ENCODE assay signal across 31 mouse cellular contexts in the genomic region with DNA sequence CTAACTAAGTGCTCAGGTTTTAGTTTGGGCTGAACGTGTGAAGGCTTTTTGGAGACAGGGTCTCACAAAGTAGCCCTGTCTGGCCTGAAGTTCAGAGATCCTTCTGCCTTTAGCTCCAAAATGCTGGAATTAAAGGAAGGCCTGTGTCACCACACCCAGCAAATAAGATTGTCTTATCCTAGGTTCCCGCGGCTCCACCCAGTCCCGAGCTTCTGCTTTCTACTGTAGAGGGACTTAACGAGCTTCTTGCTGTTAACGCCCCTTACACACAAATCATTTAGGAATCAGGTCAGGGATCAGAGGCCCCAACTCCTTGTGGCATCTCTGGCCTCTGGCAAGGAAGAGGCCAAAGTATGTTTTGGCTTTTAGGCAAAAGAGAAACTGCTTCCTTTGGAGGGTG. TPM values are rescaled to one million over a fixed set of nuclear protein-coding genes. Genes with fewer than 3 reads are reported as not detected.
DNase-seq lines count a peak whose midpoint lies in the region; ATAC-seq and TF ChIP-seq lines count a peak whose summit lies in the region.
"Had no signal": no experiment of that assay in that cellular context is flagged by ENCODE, and none has a peak within 500 bp of the region (broad histone marks: within the 10 kb centered on the region; RNA-seq: fewer than 3 reads in every experiment).

No protein-coding gene starts in this region.

- H3K4me1 ChIP-seq in liver, embryonic 12.5 days: peaks cover 55% of the 10 kb centered on the region
- peaks cover 14% of the 10 kb centered on the region for H3K4me1 ChIP-seq in liver, embryonic 11.5 days (replicated peaks; ENCODE audit: control insufficient read depth, insufficient read depth, low read length)
- H3K4me1 ChIP-seq in limb, embryonic 10.5 days: peaks cover 7% of the 10 kb centered on the region
- H3K4me1 ChIP-seq: forebrain, embryonic 12.5 days; hindbrain, embryonic 13.5 days had no signal

- 36% methylated on average over 6 of the region's 6 CpGs for WGBS in liver, embryonic 12.5 days (ENCODE audit: insufficient replicate concordance)
- WGBS in liver, embryonic 11.5 days: 54% methylated on average over 6 of the region's 6 CpGs
- 47% methylated on average over 6 of the region's 6 CpGs for WGBS in limb, embryonic 10.5 days

- TF ChIP-seq CTCF in gastrocnemius, adult 2 months (IDR thresholded peaks at IDR 0.05): no peak
- no peak for TF ChIP-seq CTCF in Patski (IDR thresholded peaks at IDR 0.05)

- POLR2A ChIA-PET in Patski (lab: Charles Lee): no interaction called here

- peak overlapping the region; percentile 19; the same call in 1 of the 2 replicates for H3K4me2 ChIP-seq in liver, embryonic 12.5 days
- no peak overlapping the region for H3K4me2 ChIP-seq in liver, embryonic 11.5 days
- H3K4me2 ChIP-seq: forebrain, embryonic 12.5 days; heart, embryonic 11.5 days; hindbrain, embryonic 13.5 days; limb, embryonic 12.5 days; midbrain, embryonic 11.5 days; neural tube, embryonic 12.5 days had no signal

- ATAC-seq in liver, embryonic 12.5 days: no peak
- ATAC-seq in liver, embryonic 11.5 days (replicated peaks; ENCODE audit: low FRiP score): no peak
- ATAC-seq in Patski: peak; percentile 54
- ATAC-seq in megakaryocyte, adult 5-6 weeks (ENCODE audit: poor library complexity, severe bottlenecking): peak; percentile 51
- ATAC-seq: lung, postnatal 0 days had no signal

- DNase-seq in gastrocnemius, adult 2 months: no peak
- no peak for DNase-seq in gastrocnemius, postnatal 4 days (ENCODE audit: low spot score in 2 of 2)
- DNase-seq in liver, embryonic 11.5 days (ENCODE audit: low spot score): no peak
- DNase-seq in Patski (ENCODE audit: low read depth, low spot score): no peak
- DNase-seq in adrenal gland, postnatal 36 days: no peak
- no peak for DNase-seq in limb, embryonic 10.5 days (ENCODE audit: low spot score)
- DNase-seq: adrenal gland, postnatal 10 days; cerebellum, adult 11-12 months; cerebellum, postnatal 10 days; gastrocnemius, postnatal 14 days; heart, adult 18-20 months; heart, postnatal 4 days; kidney, adult 11 months; kidney, postnatal 36 days; layer of hippocampus, postnatal 36 days; right cerebral cortex, adult 18-20 months; thymus, adult 2 months; thymus, postnatal 36 days had no signal

- H3K27me3 ChIP-seq in liver, embryonic 12.5 days (replicated peaks): no peaks in the 10 kb centered on the region
- no peaks in the 10 kb centered on the region for H3K27me3 ChIP-seq in liver, embryonic 11.5 days (replicated peaks; ENCODE audit: control insufficient read depth, insufficient read depth, low read length)
- H3K27me3 ChIP-seq in Patski: no peaks in the 10 kb centered on the region
- no peaks in the 10 kb centered on the region for H3K27me3 ChIP-seq in limb, embryonic 10.5 days (ENCODE audit: low read depth, poor library complexity, severe bottlenecking)
- H3K27me3 ChIP-seq: forebrain, embryonic 12.5 days; hindbrain, embryonic 13.5 days; limb, embryonic 12.5 days; neural tube, embryonic 12.5 days had no signal

- peak overlapping the region; percentile 39; the same call in 1 of the 2 replicates for H3K27ac ChIP-seq in gastrocnemius, adult 2 months
- no peak overlapping the region for H3K27ac ChIP-seq in liver, embryonic 12.5 days
- H3K27ac ChIP-seq in liver, embryonic 11.5 days (ENCODE audit: low read depth, low read length): no peak overlapping the region
- H3K27ac ChIP-seq in limb, embryonic 10.5 days: no peak overlapping the region
- H3K27ac ChIP-seq: forebrain, embryonic 12.5 days; hindbrain, embryonic 13.5 days; macrophage; neural tube, embryonic 12.5 days had no signal

- H3K9me3 ChIP-seq in liver, embryonic 12.5 days (replicated peaks): no peaks in the 10 kb centered on the region
- no peaks in the 10 kb centered on the region for H3K9me3 ChIP-seq in liver, embryonic 11.5 days (ENCODE audit: control insufficient read depth, low read length)
- H3K9me3 ChIP-seq in limb, embryonic 10.5 days (replicated peaks): no peaks in the 10 kb centered on the region
- H3K9me3 ChIP-seq: forebrain, embryonic 12.5 days; hindbrain, embryonic 13.5 days; limb, embryonic 12.5 days; neural tube, embryonic 12.5 days had no signal

- in situ Hi-C loops in Patski (cut with MboI; ENCODE audit: low pct_unique_long_range_greater_than_20kb): no loop called here

- intact Hi-C loops in gastrocnemius, adult 2 months (cut with DNase I): no loop called here

- H3K4me3 ChIP-seq in gastrocnemius, adult 2 months: no peak overlapping the region
- no peak overlapping the region for H3K4me3 ChIP-seq in liver, embryonic 12.5 days
- H3K4me3 ChIP-seq in liver, embryonic 11.5 days (ENCODE audit: low read depth, low read length): no peak overlapping the region
- no peak overlapping the region for H3K4me3 ChIP-seq in limb, embryonic 10.5 days
- H3K4me3 ChIP-seq: erythroblast, embryonic 14.5 days; forebrain, embryonic 12.5 days; hindbrain, embryonic 13.5 days; limb, embryonic 12.5 days; myocyte; neural tube, embryonic 12.5 days had no signal

- CTCF ChIA-PET in Patski (lab: Charles Lee): interaction anchor here (0.8 to 1.5 kb wide), 5 partner anchors 9 to 42 kb away, joined by 3 to 4 read pairs (median 3); partner anchors contain the start of gene Lpcat3

- H3K9ac ChIP-seq in liver, embryonic 12.5 days: no peak overlapping the region
- no peak overlapping the region for H3K9ac ChIP-seq in liver, embryonic 11.5 days (ENCODE audit: low read depth, low read length)
- H3K9ac ChIP-seq: forebrain, embryonic 12.5 days; hindbrain, embryonic 13.5 days; limb, embryonic 12.5 days; neural tube, embryonic 12.5 days had no signal

- H3K36me3 ChIP-seq in liver, embryonic 12.5 days: peaks cover 61% of the 10 kb centered on the region
- H3K36me3 ChIP-seq in liver, embryonic 11.5 days (ENCODE audit: control insufficient read depth, insufficient read depth, low read length): peaks cover 3% of the 10 kb centered on the region; the same call in 1 of the 2 replicates
- H3K36me3 ChIP-seq in limb, embryonic 10.5 days: peaks cover 8% of the 10 kb centered on the region; the same call in 1 of the 2 replicates
- H3K36me3 ChIP-seq: forebrain, embryonic 12.5 days had no signal

RNA-seq across cellular contexts. Expression of gene Lpcat3, which starts 9.3 kb away (rescaled TPM):
- 10 to 100 TPM; 14.6 to 19.0 TPM for total RNA-seq in gastrocnemius, adult 2 months (2021)
- total RNA-seq in gastrocnemius, postnatal 4 days (2021): 10 to 100 TPM; 37.9 to 43.1 TPM
- polyA plus RNA-seq in liver, embryonic 12.5 days (2016; fragmentation: Nextera tagmentation; extraction: Ambion mirVana): 67.1 and 74.5 TPM in 2 replicates
- 84.2 and 90.0 TPM in 2 replicates for polyA plus RNA-seq in liver, embryonic 11.5 days (2014; fragmentation: Nextera tagmentation; extraction: Ambion mirVana)
- polyA plus RNA-seq in Patski (2021): 107 TPM
- 32.8 and 48.3 TPM in 2 replicates for total RNA-seq in megakaryocyte, adult 5-6 weeks (2015)
- total RNA-seq in megakaryocyte, adult 5-6 weeks (2017): 22.4 and 24.8 TPM in 2 replicates
- 100 to 1,000 TPM in 1 of 2 experiments, 10 to 100 TPM in 1; 77.0 to 113 TPM for total RNA-seq in adrenal gland, postnatal 36 days (2021)
- polyA plus RNA-seq in limb, embryonic 10.5 days (2016; fragmentation: Nextera tagmentation; extraction: Ambion mirVana): 37.3 and 45.7 TPM in 2 replicates

RNA-seq across cellular contexts. Expression of gene C1s2, which starts 36.2 kb away (rescaled TPM):
- total RNA-seq in gastrocnemius, adult 2 months (2021): under 1 TPM; 0.31 to 0.39 TPM
- total RNA-seq in gastrocnemius, postnatal 4 days (2021): under 1 TPM; 0.86 to 0.98 TPM
- not detected in 2 replicates for polyA plus RNA-seq in liver, embryonic 12.5 days (2016; fragmentation: Nextera tagmentation; extraction: Ambion mirVana)
- polyA plus RNA-seq in liver, embryonic 11.5 days (2014; fragmentation: Nextera tagmentation; extraction: Ambion mirVana): not detected in 2 replicates
- polyA plus RNA-seq in Patski (2021): 6.1 TPM
- not detected in 2 replicates for total RNA-seq in megakaryocyte, adult 5-6 weeks (2015)
- total RNA-seq in megakaryocyte, adult 5-6 weeks (2017): 0.16 TPM in 1 of 2 replicates, not detected in the other
- total RNA-seq in adrenal gland, postnatal 36 days (2021): 1 to 10 TPM; 2.4 to 2.6 TPM
- polyA plus RNA-seq in limb, embryonic 10.5 days (2016; fragmentation: Nextera tagmentation; extraction: Ambion mirVana): not detected in 2 replicates
- total RNA-seq: midbrain, postnatal 0 days had no signal
- polyA plus RNA-seq: erythroblast, embryonic 14.5 days; heart, embryonic 11.5 days; limb, embryonic 12.5 days; macrophage; midbrain, embryonic 11.5 days had no signal

RNA-seq across cellular contexts. Expression of gene Emg1, which starts 39.9 kb away (rescaled TPM):
- 10 to 100 TPM; 57.7 to 71.8 TPM for total RNA-seq in gastrocnemius, adult 2 months (2021)
- total RNA-seq in gastrocnemius, postnatal 4 days (2021): 10 to 100 TPM; 71.0 to 82.6 TPM
- polyA plus RNA-seq in liver, embryonic 12.5 days (2016; fragmentation: Nextera tagmentation; extraction: Ambion mirVana): 200 TPM in 2 replicates
- polyA plus RNA-seq in liver, embryonic 11.5 days (2014; fragmentation: Nextera tagmentation; extraction: Ambion mirVana): 311 and 329 TPM in 2 replicates
- polyA plus RNA-seq in Patski (2021): 100 TPM
- total RNA-seq in megakaryocyte, adult 5-6 weeks (2015): 144 and 179 TPM in 2 replicates
- total RNA-seq in megakaryocyte, adult 5-6 weeks (2017): 170 and 206 TPM in 2 replicates
- total RNA-seq in adrenal gland, postnatal 36 days (2021): 10 to 100 TPM; 87.2 to 88.2 TPM
- polyA plus RNA-seq in limb, embryonic 10.5 days (2016; fragmentation: Nextera tagmentation; extraction: Ambion mirVana): 254 and 298 TPM in 2 replicates

RNA-seq across cellular contexts. Expression of gene Phb2, which starts 40.0 kb away (rescaled TPM):
- total RNA-seq in gastrocnemius, adult 2 months (2021): 100 to 1,000 TPM; 142 to 184 TPM
- total RNA-seq in gastrocnemius, postnatal 4 days (2021): 100 to 1,000 TPM; 234 to 238 TPM
- 433 and 443 TPM in 2 replicates for polyA plus RNA-seq in liver, embryonic 12.5 days (2016; fragmentation: Nextera tagmentation; extraction: Ambion mirVana)
- polyA plus RNA-seq in liver, embryonic 11.5 days (2014; fragmentation: Nextera tagmentation; extraction: Ambion mirVana): 640 and 660 TPM in 2 replicates
- 275 TPM for polyA plus RNA-seq in Patski (2021)
- 99.5 and 115 TPM in 2 replicates for total RNA-seq in megakaryocyte, adult 5-6 weeks (2015)
- 152 and 160 TPM in 2 replicates for total RNA-seq in megakaryocyte, adult 5-6 weeks (2017)
- total RNA-seq in adrenal gland, postnatal 36 days (2021): 100 to 1,000 TPM; 308 to 325 TPM
- 501 and 622 TPM in 2 replicates for polyA plus RNA-seq in limb, embryonic 10.5 days (2016; fragmentation: Nextera tagmentation; extraction: Ambion mirVana)

Comparison
In these comparisons a context has a peak if more than half of its experiments do, and no peak if none do; other contexts are left out.
1. ATAC-seq: peak in Patski (single experiment) and megakaryocyte, adult 5-6 weeks (single experiment); none in liver, embryonic 12.5 days (single experiment) and liver, embryonic 11.5 days (single experiment).